Mouse (Mus musculus) embryonic facial prominence, embryonic 13.5 days (tissue): ENCODE measurements at regions not wholly inside any gene's neighbourhood (a gene's known extent, or its start where the extent isn't known, plus 50 kb on each side); places are given as distances from the start of the nearest gene placed in this dataset.
A peak's percentile ranks its signal among the peaks of the same experiment; 100 is the strongest.

Experiments
- ATAC-seq: fragments of 200-750 bp; cut with Nextera tagmentation; 2 replicates; pipeline ENCODE4 v1.8.0; 2017; ENCODE audit warnings: low read depth; ENCODE audit not compliant: insufficient number of reproducible peaks, insufficient read depth, low FRiP score, low TSS enrichment
- H3K27ac ChIP-seq: fragments of 300-500 bp; sonication (generic); 2 replicates; pipeline ENCODE4 v1.5.1; 2015; ENCODE audit warnings: moderate library complexity, mild to moderate bottlenecking, inconsistent platforms
- H3K27me3 ChIP-seq: fragments of 300-500 bp; sonication (generic); 2 replicates; pipeline ENCODE4 v1.6.1; 2015; ENCODE audit warnings: mild to moderate bottlenecking, inconsistent platforms
- H3K36me3 ChIP-seq: fragments of 300-500 bp; sonication (generic); 2 replicates; pipeline ENCODE4 v1.6.1; 2015; ENCODE audit warnings: mild to moderate bottlenecking, inconsistent platforms
- H3K4me1 ChIP-seq: fragments of 300-500 bp; sonication (generic); 2 replicates; pipeline ENCODE4 v1.6.1; 2015; ENCODE audit warnings: inconsistent platforms
- H3K4me2 ChIP-seq: fragments of 300-500 bp; sonication (generic); 2 replicates; pipeline ENCODE4 v1.6.1; 2015; ENCODE audit warnings: moderate library complexity, mild to moderate bottlenecking, inconsistent platforms
- H3K4me3 ChIP-seq: fragments of 300-500 bp; sonication (generic); 2 replicates; pipeline ENCODE4 v1.5.1; 2015; ENCODE audit warnings: mild to moderate bottlenecking, inconsistent platforms
- H3K9ac ChIP-seq: fragments of 300-500 bp; sonication (generic); 2 replicates; pipeline ENCODE4 v1.6.1; 2015; ENCODE audit warnings: mild to moderate bottlenecking, inconsistent platforms
- H3K9me3 ChIP-seq: fragments of 300-500 bp; sonication (generic); 2 replicates; pipeline ENCODE4 v1.6.1; 2016; ENCODE audit warnings: inconsistent platforms
- WGBS: fragments of 180-500 bp; shearing (Covaris S2); methylation state at CpG from one replicate; pipeline ENCODE4 v1.1.7; 2015; ENCODE audit warnings: mixed read lengths; 5-methylcytosine and 5-hydroxymethylcytosine counted together

DNA sequence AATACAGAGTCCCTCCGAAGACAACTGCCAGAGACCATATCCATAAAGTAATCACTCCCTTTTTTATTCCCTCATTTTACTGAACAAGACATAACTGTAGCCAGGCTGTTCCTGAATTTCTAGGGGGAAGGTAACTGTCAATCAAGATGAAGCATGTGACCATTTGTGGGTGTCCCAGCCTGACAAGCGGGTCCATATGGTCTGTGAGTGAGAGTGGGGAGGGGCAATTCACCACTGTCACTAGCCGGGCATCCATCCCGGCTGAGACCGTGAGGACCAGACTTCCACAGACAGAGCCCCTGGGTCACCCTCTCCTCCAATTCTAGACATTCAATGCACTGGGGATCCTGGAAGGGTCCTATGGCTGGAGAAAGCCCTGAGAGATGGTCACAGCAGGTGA lies 54.6 kb downstream of the Gm11733 start:
- H3K9ac ChIP-seq = no peak overlapping the region
- no peaks in the 10 kb centered on the region for H3K36me3 ChIP-seq
- no peak for ATAC-seq
- H3K27ac ChIP-seq = no peak overlapping the region
- H3K27me3 ChIP-seq = no peaks in the 10 kb centered on the region; the same call in 1 of the 2 replicates
- 57% methylated on average over 5 of the region's 5 CpGs for WGBS
- no peak overlapping the region for H3K4me2 ChIP-seq
- no peak overlapping the region for H3K4me3 ChIP-seq
- peaks cover 27% of the 10 kb centered on the region for H3K4me1 ChIP-seq
- H3K9me3 ChIP-seq = no peaks in the 10 kb centered on the region

DNA sequence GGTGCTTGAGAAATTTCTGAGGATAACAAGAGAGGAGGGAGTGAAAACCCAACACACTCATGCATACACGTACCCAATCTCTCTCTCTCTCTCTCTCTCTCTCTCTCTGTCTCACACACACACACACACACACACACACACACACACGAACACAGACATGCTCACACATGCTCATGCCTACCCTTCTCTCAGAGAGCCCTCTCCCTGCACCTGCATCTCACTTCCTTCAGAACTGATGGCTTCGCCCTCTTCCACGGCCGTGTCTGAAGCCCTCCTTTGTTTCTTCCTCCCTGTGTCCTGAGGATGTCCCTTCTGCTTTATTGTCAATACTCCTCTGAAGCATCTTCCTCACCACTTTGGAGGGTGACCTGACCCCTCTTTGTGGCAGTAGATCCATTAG lies 56.4 kb downstream of the Gm11733 start:
- no peak overlapping the region for H3K27ac ChIP-seq
- H3K27me3 ChIP-seq = no peaks in the 10 kb centered on the region; the same call in 1 of the 2 replicates
- H3K36me3 ChIP-seq = no peaks in the 10 kb centered on the region
- no peak overlapping the region for H3K9ac ChIP-seq
- no peak overlapping the region for H3K4me3 ChIP-seq
- WGBS = 31% methylated on average over 5 of the region's 5 CpGs
- ATAC-seq = no peak
- H3K9me3 ChIP-seq = no peaks in the 10 kb centered on the region
- H3K4me2 ChIP-seq = no peak overlapping the region
- H3K4me1 ChIP-seq = peaks cover 30% of the 10 kb centered on the region

DNA sequence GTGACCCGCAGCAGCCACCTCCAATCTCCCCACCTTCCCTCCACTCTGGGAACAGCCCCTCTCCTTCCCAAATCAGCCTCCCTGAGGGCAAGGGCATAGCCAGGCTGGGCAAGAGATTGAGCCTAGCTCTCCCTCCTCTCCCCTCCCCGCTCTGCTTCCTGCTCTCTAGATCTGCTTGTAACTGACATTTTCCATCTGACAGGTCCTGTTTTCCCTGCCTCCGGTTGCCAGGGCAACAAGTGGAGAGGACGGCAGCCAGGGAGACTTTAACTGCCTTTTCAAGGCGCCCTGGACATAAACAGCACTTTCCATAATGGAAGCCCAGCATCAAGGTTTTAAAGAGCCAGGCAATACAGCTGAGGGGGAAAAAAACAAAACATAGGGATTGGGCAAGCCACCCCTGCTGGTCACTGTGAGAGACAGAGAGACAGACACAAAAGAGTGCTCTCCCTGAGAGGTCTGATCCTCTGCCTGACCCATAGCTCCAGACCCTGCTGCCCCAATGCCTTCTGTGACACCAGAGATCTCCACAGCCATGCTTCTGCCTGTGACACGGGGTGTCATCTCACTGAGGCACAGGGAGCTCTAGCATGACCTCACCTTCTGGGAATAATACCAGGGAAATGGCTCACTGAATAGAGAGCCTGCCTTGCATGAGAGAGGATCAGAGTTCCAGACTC lies 57.2 kb downstream of the Gm11733 start:
- no peak overlapping the region for H3K4me3 ChIP-seq
- ATAC-seq = no peak
- H3K27ac ChIP-seq = no peak overlapping the region

DNA sequence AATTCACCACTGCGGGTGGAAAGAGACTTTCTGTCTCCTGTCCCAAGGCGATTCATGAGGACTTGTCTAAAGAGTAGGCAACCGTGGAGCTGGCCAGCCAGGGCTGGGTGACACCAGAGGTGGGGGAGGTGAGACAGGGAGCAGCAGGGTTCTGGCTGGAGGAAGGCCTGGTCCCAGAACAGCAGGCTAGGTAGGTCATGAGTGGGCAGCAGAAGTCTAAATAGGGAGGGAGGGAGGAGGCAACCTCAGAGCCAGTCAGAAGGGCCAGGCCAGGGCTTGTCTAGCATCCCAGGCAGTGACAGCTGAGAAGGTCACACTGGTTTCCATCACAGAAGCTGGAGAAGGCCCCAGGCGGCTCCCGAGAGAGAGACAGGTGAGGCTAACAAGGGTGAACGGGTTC lies 59.0 kb downstream of the Gm11733 start:
- no peak for ATAC-seq
- peaks cover 20% of the 10 kb centered on the region for H3K4me1 ChIP-seq
- H3K36me3 ChIP-seq = no peaks in the 10 kb centered on the region
- 0 out of 2 replicates have a peak overlapping the region, but pooled peaks have one; percentile 28 for H3K27ac ChIP-seq
- 31% methylated on average over 6 of the region's 6 CpGs for WGBS
- H3K9ac ChIP-seq = no peak overlapping the region
- H3K27me3 ChIP-seq = no peaks in the 10 kb centered on the region
- no peaks in the 10 kb centered on the region for H3K9me3 ChIP-seq
- no peak overlapping the region for H3K4me2 ChIP-seq
- no peak overlapping the region for H3K4me3 ChIP-seq

More for the DNA sequence above, 57.2 kb downstream of the Gm11733 start:
- no peak overlapping the region for H3K9ac ChIP-seq
- 7% methylated on average over 6 of the region's 6 CpGs for WGBS
- no peaks in the 10 kb centered on the region for H3K9me3 ChIP-seq
- H3K36me3 ChIP-seq = no peaks in the 10 kb centered on the region
- no peak overlapping the region; the same call in 1 of the 2 replicates for H3K4me2 ChIP-seq
- H3K4me1 ChIP-seq = peaks cover 30% of the 10 kb centered on the region
- no peaks in the 10 kb centered on the region for H3K27me3 ChIP-seq

DNA sequence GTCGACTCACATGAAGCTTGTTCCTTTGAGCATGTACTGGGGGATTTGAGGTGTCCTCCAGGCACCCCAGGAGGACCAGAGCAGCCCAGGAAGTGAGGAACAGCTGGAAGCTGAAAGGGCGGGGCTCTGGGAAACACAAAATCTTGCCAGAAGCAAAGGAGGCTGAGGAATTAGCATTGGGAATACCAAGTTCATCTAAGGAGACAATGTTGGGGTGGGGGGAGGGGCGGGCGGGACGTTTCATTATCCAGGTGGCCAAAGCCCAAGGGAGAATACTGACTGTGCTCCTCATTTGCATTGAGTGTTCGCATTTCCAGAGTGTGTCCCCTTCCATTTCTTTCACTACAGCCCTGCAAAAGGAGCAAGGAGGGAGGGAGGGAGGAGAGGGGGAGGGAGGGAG lies 60.3 kb downstream of the Gm11733 start:
- no peaks in the 10 kb centered on the region for H3K36me3 ChIP-seq
- H3K4me2 ChIP-seq = no peak overlapping the region
- H3K27me3 ChIP-seq = no peaks in the 10 kb centered on the region
- WGBS = 29% methylated on average over 6 of the region's 6 CpGs
- H3K9me3 ChIP-seq = no peaks in the 10 kb centered on the region
- peaks cover 20% of the 10 kb centered on the region for H3K4me1 ChIP-seq
- no peak overlapping the region for H3K4me3 ChIP-seq
- H3K9ac ChIP-seq = no peak overlapping the region
- no peak for ATAC-seq
- no peak overlapping the region for H3K27ac ChIP-seq

GRCm38 (mm10) chr11:117544926-117545325 lies 60.8 kb downstream of the Gm11733 start:
- H3K4me2 ChIP-seq = no peak overlapping the region
- ATAC-seq = no peak
- peaks cover 20% of the 10 kb centered on the region for H3K4me1 ChIP-seq
- H3K27ac ChIP-seq = no peak overlapping the region
- no peaks in the 10 kb centered on the region for H3K27me3 ChIP-seq
- no peaks in the 10 kb centered on the region for H3K9me3 ChIP-seq
- H3K36me3 ChIP-seq = no peaks in the 10 kb centered on the region
- H3K4me3 ChIP-seq = no peak overlapping the region
- WGBS = 64% methylated on average over 3 of the region's 3 CpGs
- H3K9ac ChIP-seq = no peak overlapping the region

DNA sequence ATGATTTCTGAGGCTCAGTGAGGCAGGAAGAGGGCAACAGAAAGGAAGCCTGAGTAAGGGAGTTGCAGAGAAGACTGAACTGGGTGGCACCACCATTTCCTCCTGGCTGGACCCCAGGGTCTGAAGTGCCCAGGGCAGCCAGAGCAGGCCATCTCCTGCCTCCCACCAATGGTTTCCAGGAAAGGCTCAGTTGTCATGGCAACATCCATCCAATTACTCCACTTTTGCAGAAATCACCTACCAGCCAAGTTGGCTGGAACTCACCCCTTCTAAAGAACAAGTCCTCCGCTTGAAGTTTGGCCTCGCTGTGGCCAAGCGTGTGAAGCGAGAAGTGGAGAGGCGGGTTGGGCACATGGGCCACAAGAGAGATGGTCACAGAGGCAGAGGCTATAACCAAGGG lies 67.8 kb downstream of the Gm11733 start:
- WGBS = 95% methylated on average over 5 of the region's 5 CpGs
- no peaks in the 10 kb centered on the region for H3K27me3 ChIP-seq

GRCm38 (mm10) chr11:117552430-117552969 lies 68.3 kb downstream of the Gm11733 start:
- Histone ChIP-seq H3K27me3 (no peaks in the 10 kb centered on the region), H3K4me2 (no peak overlapping the region), H3K27ac (no peak overlapping the region), H3K9me3 (no peaks in the 10 kb centered on the region), H3K4me1 (peaks cover 9% of the 10 kb centered on the region; the same call in 1 of the 2 replicates), H3K9ac (no peak overlapping the region), H3K4me3 (no peak overlapping the region), H3K36me3 (no peaks in the 10 kb centered on the region)
- 89% methylated on average over 8 of the region's 8 CpGs for WGBS
- no peak for ATAC-seq

More for the DNA sequence above, 67.8 kb downstream of the Gm11733 start:
- no peaks in the 10 kb centered on the region for H3K9me3 ChIP-seq
- H3K4me3 ChIP-seq = no peak overlapping the region
- H3K27ac ChIP-seq = no peak overlapping the region
- ATAC-seq = no peak
- no peak overlapping the region for H3K9ac ChIP-seq
- H3K36me3 ChIP-seq = no peaks in the 10 kb centered on the region
- no peak overlapping the region for H3K4me2 ChIP-seq
- peaks cover 9% of the 10 kb centered on the region; the same call in 1 of the 2 replicates for H3K4me1 ChIP-seq

DNA sequence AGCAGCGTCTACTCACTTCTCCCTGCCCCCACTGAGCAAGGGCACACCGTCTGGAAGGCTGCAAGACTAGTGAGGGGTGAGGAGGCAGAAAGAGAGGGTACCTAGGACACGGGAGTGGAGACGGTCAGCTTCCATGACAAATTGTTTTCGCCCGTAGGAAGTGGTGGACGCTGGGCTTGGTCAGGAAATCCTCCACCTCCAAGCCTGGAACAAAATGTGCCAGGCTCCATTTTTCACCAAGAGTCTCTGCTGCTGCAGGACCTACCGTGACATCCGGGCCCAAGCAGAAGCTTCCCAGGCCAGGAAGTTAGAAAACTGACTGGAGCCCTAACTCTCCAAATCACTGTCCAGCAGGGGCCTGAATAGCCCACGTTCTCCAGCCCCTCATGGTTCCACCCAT lies 69.9 kb downstream of the Gm11733 start:
- no peaks in the 10 kb centered on the region for H3K27me3 ChIP-seq
- H3K4me3 ChIP-seq = no peak overlapping the region
- ATAC-seq = no peak
- no peak overlapping the region for H3K27ac ChIP-seq
- no peak overlapping the region for H3K9ac ChIP-seq
- no peak overlapping the region for H3K4me2 ChIP-seq
- H3K4me1 ChIP-seq = peaks cover 9% of the 10 kb centered on the region; the same call in 1 of the 2 replicates
- no peaks in the 10 kb centered on the region for H3K9me3 ChIP-seq
- H3K36me3 ChIP-seq = no peaks in the 10 kb centered on the region
- WGBS = 54% methylated on average over 10 of the region's 10 CpGs

GRCm38 (mm10) chr11:117557474-117558381 lies 73.6 kb downstream of the Gm11733 start:
- Histone ChIP-seq H3K4me1 (no peaks in the 10 kb centered on the region), H3K9me3 (peaks cover 1% of the 10 kb centered on the region; the same call in 1 of the 2 replicates), H3K27me3 (no peaks in the 10 kb centered on the region), H3K36me3 (no peaks in the 10 kb centered on the region), H3K4me3 (no peak overlapping the region), H3K9ac (no peak overlapping the region), H3K4me2 (no peak overlapping the region), H3K27ac (no peak overlapping the region)
- WGBS = 81% methylated on average over 16 of the region's 16 CpGs
- ATAC-seq = no peak

DNA sequence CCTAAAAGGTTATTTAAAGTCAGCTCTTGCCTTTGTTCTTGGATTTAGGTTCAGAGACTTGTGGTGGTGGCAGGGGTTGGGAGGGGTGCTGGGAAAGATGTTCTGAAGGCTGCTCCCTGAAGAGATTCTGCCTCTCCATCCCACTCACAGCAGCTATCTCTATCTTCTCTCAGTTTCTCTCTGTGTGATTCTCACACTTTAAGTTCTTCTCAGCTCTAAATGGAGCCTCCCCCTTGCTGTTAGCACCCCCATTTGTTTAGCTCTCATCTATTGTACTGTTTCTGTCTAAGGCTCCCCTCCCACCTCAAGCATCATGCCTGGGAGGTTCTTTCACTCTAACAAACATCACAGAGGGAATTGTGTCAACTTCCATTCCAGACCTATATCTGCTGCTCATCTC lies 75.7 kb downstream of the Gm11733 start:
- no peaks in the 10 kb centered on the region for H3K36me3 ChIP-seq
- ATAC-seq = no peak
- H3K9ac ChIP-seq = no peak overlapping the region
- H3K9me3 ChIP-seq = peaks cover 3% of the 10 kb centered on the region; the same call in 1 of the 2 replicates
- H3K4me2 ChIP-seq = no peak overlapping the region
- no peak overlapping the region for H3K27ac ChIP-seq
- no peaks in the 10 kb centered on the region for H3K27me3 ChIP-seq
- no peaks in the 10 kb centered on the region for H3K4me1 ChIP-seq
- no peak overlapping the region for H3K4me3 ChIP-seq
